Mouse (Mus musculus): ENCODE data around the gene Grb10. TPM values are rescaled to one million over a fixed set of nuclear protein-coding genes. Genes with fewer than 3 reads are reported as not detected.

The Grb10 gene
- polyA plus RNA-seq, 1 experiment, result 784 TPM

GRCm38 (mm10) chr11:11954606-11955005 lies 83.9 kb downstream of the Grb10 start:
- Histone ChIP-seq H3K4me1 (ENCODE audit: control insufficient read depth, insufficient read depth, low read length) (peaks cover 25% of the 10 kb centered on the region), H3K4me3 (ENCODE audit: insufficient read depth, low read length) (no peak overlapping the region), H3K27ac (ENCODE audit: insufficient read depth, low read length) (peak overlapping the region; percentile 98)
- TF ChIP-seq POLR2A (IDR thresholded peaks at IDR 0.05; ENCODE audit: low read depth, low read length) (no peak), CTCF (IDR thresholded peaks at IDR 0.05; ENCODE audit: borderline replicate concordance, insufficient read depth, low read length) (no peak)

GRCm38 (mm10) chr11:11954115-11954438 lies 84.4 kb downstream of the Grb10 start:
- Histone ChIP-seq H3K27ac (ENCODE audit: insufficient read depth, low read length) (peak overlapping the region; percentile 98), H3K4me3 (ENCODE audit: insufficient read depth, low read length) (no peak overlapping the region), H3K4me1 (ENCODE audit: control insufficient read depth, insufficient read depth, low read length) (peaks cover 25% of the 10 kb centered on the region)
- TF ChIP-seq POLR2A (IDR thresholded peaks at IDR 0.05; ENCODE audit: low read depth, low read length), result no peak
- no peak for TF ChIP-seq CTCF (IDR thresholded peaks at IDR 0.05; ENCODE audit: borderline replicate concordance, insufficient read depth, low read length)

GRCm38 (mm10) chr11:11953364-11954114 lies 84.9 kb downstream of the Grb10 start:
- H3K4me1 ChIP-seq (ENCODE audit: control insufficient read depth, insufficient read depth, low read length), result peaks cover 28% of the 10 kb centered on the region
- no peak for TF ChIP-seq CTCF (IDR thresholded peaks at IDR 0.05; ENCODE audit: borderline replicate concordance, insufficient read depth, low read length)
- TF ChIP-seq POLR2A (IDR thresholded peaks at IDR 0.05; ENCODE audit: low read depth, low read length), result no peak; the same call in 1 of the 2 replicates
- H3K27ac ChIP-seq (ENCODE audit: insufficient read depth, low read length), result peak overlapping the region; percentile 98
- no peak overlapping the region for H3K4me3 ChIP-seq (ENCODE audit: insufficient read depth, low read length)

- peak overlapping the region; percentile 98 for H3K27ac ChIP-seq (ENCODE audit: insufficient read depth, low read length)
- TF ChIP-seq CTCF (IDR thresholded peaks at IDR 0.05; ENCODE audit: borderline replicate concordance, insufficient read depth, low read length), result no peak
- TF ChIP-seq POLR2A (IDR thresholded peaks at IDR 0.05; ENCODE audit: low read depth, low read length), result no peak
- H3K4me3 ChIP-seq (ENCODE audit: insufficient read depth, low read length), result no peak overlapping the region
- H3K4me1 ChIP-seq (ENCODE audit: control insufficient read depth, insufficient read depth, low read length), result peaks cover 29% of the 10 kb centered on the region
These were observed 85.9 kb downstream of the Grb10 start for GRCm38 (mm10) chr11:11952569-11952968.

- no peak overlapping the region for H3K4me3 ChIP-seq (ENCODE audit: insufficient read depth, low read length)
- TF ChIP-seq CTCF (IDR thresholded peaks at IDR 0.05; ENCODE audit: borderline replicate concordance, insufficient read depth, low read length) (no peak), POLR2A (IDR thresholded peaks at IDR 0.05; ENCODE audit: low read depth, low read length) (no peak)
- H3K4me1 ChIP-seq (ENCODE audit: control insufficient read depth, insufficient read depth, low read length), result peaks cover 20% of the 10 kb centered on the region
- peak overlapping the region; percentile 87; the same call in 1 of the 2 replicates for H3K27ac ChIP-seq (ENCODE audit: insufficient read depth, low read length)
These were observed 89.5 kb downstream of the Grb10 start for GRCm38 (mm10) chr11:11948988-11949365.

GRCm38 (mm10) chr11:11948321-11948987 lies 90.0 kb downstream of the Grb10 start:
- peak overlapping the region; percentile 87 for H3K27ac ChIP-seq (ENCODE audit: insufficient read depth, low read length)
- H3K4me1 ChIP-seq (ENCODE audit: control insufficient read depth, insufficient read depth, low read length), result peaks cover 15% of the 10 kb centered on the region
- no peak for TF ChIP-seq POLR2A (IDR thresholded peaks at IDR 0.05; ENCODE audit: low read depth, low read length)
- TF ChIP-seq CTCF (IDR thresholded peaks at IDR 0.05; ENCODE audit: borderline replicate concordance, insufficient read depth, low read length), result no peak
- no peak overlapping the region for H3K4me3 ChIP-seq (ENCODE audit: insufficient read depth, low read length)

GRCm38 (mm10) chr11:11947857-11948256 lies 90.6 kb downstream of the Grb10 start:
- Histone ChIP-seq H3K4me1 (ENCODE audit: control insufficient read depth, insufficient read depth, low read length) (peaks cover 12% of the 10 kb centered on the region), H3K27ac (ENCODE audit: insufficient read depth, low read length) (peak overlapping the region; percentile 87), H3K4me3 (ENCODE audit: insufficient read depth, low read length) (no peak overlapping the region)
- TF ChIP-seq CTCF (IDR thresholded peaks at IDR 0.05; ENCODE audit: borderline replicate concordance, insufficient read depth, low read length) (no peak), POLR2A (IDR thresholded peaks at IDR 0.05; ENCODE audit: low read depth, low read length) (no peak)

GRCm38 (mm10) chr11:11945766-11946165 lies 92.7 kb downstream of the Grb10 start:
- no peak overlapping the region for H3K27ac ChIP-seq (ENCODE audit: insufficient read depth, low read length)

GRCm38 (mm10) chr11:11944814-11945213 lies 93.7 kb downstream of the Grb10 start:
- H3K27ac ChIP-seq (ENCODE audit: insufficient read depth, low read length), result no peak overlapping the region

More at GRCm38 (mm10) chr11:11945766-11946165, 92.7 kb downstream of the Grb10 start:
- TF ChIP-seq POLR2A (IDR thresholded peaks at IDR 0.05; ENCODE audit: low read depth, low read length), result no peak
- Histone ChIP-seq H3K4me3 (ENCODE audit: insufficient read depth, low read length) (no peak overlapping the region), H3K4me1 (ENCODE audit: control insufficient read depth, insufficient read depth, low read length) (peaks cover 15% of the 10 kb centered on the region)

GRCm38 (mm10) chr11:11944082-11944349 lies 94.5 kb downstream of the Grb10 start:
- no peak overlapping the region for H3K27ac ChIP-seq (ENCODE audit: insufficient read depth, low read length)

More at GRCm38 (mm10) chr11:11944814-11945213, 93.7 kb downstream of the Grb10 start:
- TF ChIP-seq POLR2A (IDR thresholded peaks at IDR 0.05; ENCODE audit: low read depth, low read length), result no peak
- TF ChIP-seq CTCF (IDR thresholded peaks at IDR 0.05; ENCODE audit: borderline replicate concordance, insufficient read depth, low read length), result no peak
- Histone ChIP-seq H3K4me3 (ENCODE audit: insufficient read depth, low read length) (no peak overlapping the region), H3K4me1 (ENCODE audit: control insufficient read depth, insufficient read depth, low read length) (peaks cover 15% of the 10 kb centered on the region)

More at GRCm38 (mm10) chr11:11944082-11944349, 94.5 kb downstream of the Grb10 start:
- TF ChIP-seq POLR2A (IDR thresholded peaks at IDR 0.05; ENCODE audit: low read depth, low read length) (no peak), CTCF (IDR thresholded peaks at IDR 0.05; ENCODE audit: borderline replicate concordance, insufficient read depth, low read length) (no peak)
- H3K4me1 ChIP-seq (ENCODE audit: control insufficient read depth, insufficient read depth, low read length), result peaks cover 14% of the 10 kb centered on the region
- H3K4me3 ChIP-seq (ENCODE audit: insufficient read depth, low read length), result no peak overlapping the region
